Mouse (Mus musculus) embryonic fibroblast, embryonic 13.5 days (primary cell): Measurements from ENCODE around the gene Nmb.

Experiments
- CTCF ChIP-seq: IDR thresholded peaks from 2 replicates; pipeline ENCODE4 v1.5.1; 2011; ENCODE audit warnings: mild to moderate bottlenecking, control low read depth, low read length, moderate library complexity, borderline replicate concordance; ENCODE audit not compliant: insufficient read depth
- POLR2A ChIP-seq: IDR thresholded peaks from 2 replicates; pipeline ENCODE4 v1.6.1; 2011; ENCODE audit warnings: low read depth, mild to moderate bottlenecking, control low read depth, low read length, moderate library complexity

DNA sequence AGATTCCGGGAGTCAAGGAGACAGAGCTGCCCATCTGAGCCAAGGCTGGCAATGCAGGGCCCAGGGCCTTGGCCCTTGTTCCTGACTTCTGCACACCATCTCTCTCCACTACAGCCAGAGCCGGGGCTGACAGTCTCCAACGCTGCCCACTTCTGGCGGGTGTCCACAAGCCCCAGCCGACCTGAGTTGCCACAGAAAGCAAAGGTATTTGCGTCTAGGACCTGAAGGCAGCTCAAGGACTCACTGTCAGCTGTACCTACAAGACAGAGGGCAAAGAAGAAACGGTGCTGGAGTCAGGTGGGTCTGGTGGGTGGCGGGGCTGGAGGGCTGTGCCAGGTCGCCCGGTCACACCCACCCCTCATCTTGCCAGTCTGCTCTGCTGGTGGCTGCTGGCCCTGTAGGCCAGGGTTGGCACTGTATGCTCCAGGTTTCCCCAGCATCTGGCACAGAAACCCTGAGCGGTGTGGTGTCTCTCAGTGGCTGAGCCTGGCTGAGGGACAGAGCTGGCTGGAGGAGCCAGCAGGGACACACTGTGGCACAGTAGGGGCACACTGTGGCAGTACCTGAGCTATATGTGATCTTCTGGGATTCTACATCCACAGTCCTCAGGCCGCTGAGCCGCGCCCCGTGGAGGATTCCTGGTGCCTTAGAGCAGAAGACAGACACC is 11.7 kb downstream of the Nmb start:
- TF ChIP-seq CTCF (no peak), POLR2A (no peak)
